Mouse (Mus musculus) hindbrain, embryonic 15.5 days (tissue): ENCODE data around the gene Ppil3. TPM values are rescaled to one million over a fixed set of nuclear protein-coding genes. Genes with fewer than 3 reads are reported as not detected.

Experiments used
- ATAC-seq: fragments of 200-750 bp; cut with Nextera tagmentation; 2 replicates; pipeline ENCODE4 v1.8.0; 2017; ENCODE audit warnings: low read depth, moderate number of reproducible peaks, moderate TSS enrichment; ENCODE audit not compliant: low FRiP score
- H3K27ac ChIP-seq: fragments of 300-500 bp; sonication (generic); replicated peaks from 2 replicates; pipeline ENCODE4 v1.5.1; 2015; ENCODE audit warnings: mild to moderate bottlenecking, inconsistent platforms
- H3K27me3 ChIP-seq: fragments of 300-500 bp; sonication (generic); 2 replicates; pipeline ENCODE4 v1.6.1; 2015; ENCODE audit warnings: control low read depth, inconsistent platforms
- H3K36me3 ChIP-seq: fragments of 300-500 bp; sonication (generic); 2 replicates; pipeline ENCODE4 v1.6.1; 2015; ENCODE audit warnings: control low read depth, inconsistent platforms
- H3K4me1 ChIP-seq: fragments of 300-500 bp; sonication (generic); replicated peaks from 2 replicates; pipeline ENCODE4 v1.6.1; 2015; ENCODE audit warnings: control low read depth, inconsistent platforms
- H3K4me2 ChIP-seq: fragments of 300-500 bp; sonication (generic); 2 replicates; pipeline ENCODE4 v1.6.1; 2015; ENCODE audit warnings: moderate library complexity, mild to moderate bottlenecking, inconsistent platforms
- H3K4me3 ChIP-seq: fragments of 300-500 bp; sonication (generic); 2 replicates; pipeline ENCODE4 v1.5.1; 2015; ENCODE audit warnings: mild to moderate bottlenecking, inconsistent platforms
- H3K9ac ChIP-seq: fragments of 300-500 bp; sonication (generic); 2 replicates; pipeline ENCODE4 v1.6.1; 2015; ENCODE audit warnings: inconsistent platforms
- H3K9me3 ChIP-seq: fragments of 300-500 bp; sonication (generic); 2 replicates; pipeline ENCODE4 v1.6.1; 2016; ENCODE audit warnings: control low read depth, inconsistent platforms
- WGBS: fragments of 180-500 bp; shearing (Covaris S2); methylation state at CpG from one replicate; pipeline ENCODE4 v1.1.7; 2015; 5-methylcytosine and 5-hydroxymethylcytosine counted together
- polyA plus RNA-seq: library from polyadenylated mRNA; unstranded; fragments of >200 nt; fragmentation: Nextera tagmentation; extraction: Ambion mirVana; gene quantifications from 2 replicates; pipeline ENCODE4 v1.2.1, GENCODE M21; 2015

Ppil3 gene
- polyA plus RNA-seq, 1 experiment from 2014 or later = 52.4 TPM

DNA sequence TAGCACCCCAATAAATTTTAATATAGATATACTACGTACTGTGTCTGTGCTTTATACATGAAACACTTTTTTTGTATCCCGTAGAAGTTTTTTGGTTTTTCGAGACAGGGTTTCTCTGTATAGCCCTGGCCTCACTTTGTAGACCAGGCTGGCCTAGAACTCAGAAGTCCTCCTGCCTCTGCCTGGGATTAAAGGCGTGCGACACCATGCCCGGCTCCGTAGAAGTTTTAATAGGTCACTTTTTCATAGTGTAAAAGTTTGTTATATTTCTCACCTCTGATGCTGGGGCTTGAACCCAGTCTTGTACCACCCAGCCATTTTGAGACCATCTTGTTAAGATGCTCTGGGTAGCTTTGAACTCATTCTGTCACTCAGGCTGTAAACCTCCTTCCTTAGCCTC, 38.0 kb downstream of the Ppil3 start:
- no peak for ATAC-seq
- no peak overlapping the region for H3K4me2 ChIP-seq
- no peaks in the 10 kb centered on the region for H3K27me3 ChIP-seq
- no peak overlapping the region for H3K9ac ChIP-seq
- no peaks in the 10 kb centered on the region for H3K4me1 ChIP-seq
- no peak overlapping the region for H3K4me3 ChIP-seq
- 95% methylated on average over 7 of the region's 7 CpGs for WGBS
- no peak overlapping the region for H3K27ac ChIP-seq
- H3K36me3 ChIP-seq = peaks cover 72% of the 10 kb centered on the region
- H3K9me3 ChIP-seq = no peaks in the 10 kb centered on the region

DNA sequence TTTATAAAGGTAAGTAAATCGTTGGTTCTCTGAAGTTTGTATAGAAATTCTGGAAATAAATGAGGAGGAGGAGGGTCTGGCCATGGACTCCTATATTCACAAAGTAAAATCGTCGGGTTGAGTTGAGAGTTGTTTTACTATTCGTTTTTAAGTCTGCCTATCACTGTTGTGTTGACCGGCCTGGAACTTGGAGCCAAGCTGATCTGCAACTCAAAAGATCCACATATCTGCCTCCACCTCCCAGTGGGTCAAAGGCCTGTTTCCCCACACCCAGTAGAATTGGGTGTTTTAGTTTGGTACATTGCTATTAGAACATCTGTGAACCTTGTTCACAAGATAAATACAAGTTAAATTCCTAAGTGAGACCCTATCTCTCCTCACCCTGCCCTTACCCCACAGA, 41.5 kb downstream of the Ppil3 start:
- Histone ChIP-seq H3K9ac (no peak overlapping the region), H3K4me2 (no peak overlapping the region), H3K27ac (no peak overlapping the region), H3K27me3 (no peaks in the 10 kb centered on the region), H3K4me3 (no peak overlapping the region), H3K4me1 (no peaks in the 10 kb centered on the region), H3K9me3 (no peaks in the 10 kb centered on the region), H3K36me3 (peaks cover 78% of the 10 kb centered on the region)
- no peak for ATAC-seq
- 94% methylated on average over 5 of the region's 5 CpGs for WGBS

DNA sequence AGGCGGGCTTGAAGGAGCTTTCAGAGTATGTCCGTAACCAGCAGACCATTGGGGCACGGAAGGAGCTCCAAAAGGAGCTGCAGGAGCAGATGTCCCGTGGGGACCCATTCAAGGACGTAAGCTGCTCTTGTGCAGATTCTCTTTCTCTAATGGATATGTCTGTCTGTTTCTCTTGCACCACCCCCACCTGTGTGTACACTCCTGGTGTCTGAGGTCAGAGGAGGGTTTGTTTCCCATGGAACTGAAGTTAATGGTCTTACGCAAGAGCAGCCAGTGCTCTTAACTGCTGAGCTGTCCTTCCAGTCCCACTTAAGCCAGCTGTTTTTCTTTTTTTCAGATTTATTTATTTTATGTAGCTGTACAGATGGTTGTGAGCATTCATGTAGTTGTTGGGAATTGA, 43.9 kb downstream of the Ppil3 start:
- no peak overlapping the region for H3K9ac ChIP-seq
- WGBS = 91% methylated on average over 6 of the region's 6 CpGs
- H3K27ac ChIP-seq = no peak overlapping the region
- no peaks in the 10 kb centered on the region for H3K4me1 ChIP-seq
- ATAC-seq = no peak
- H3K4me3 ChIP-seq = no peak overlapping the region
- peaks cover 85% of the 10 kb centered on the region for H3K36me3 ChIP-seq
- H3K4me2 ChIP-seq = no peak overlapping the region
- no peaks in the 10 kb centered on the region for H3K27me3 ChIP-seq
- no peaks in the 10 kb centered on the region for H3K9me3 ChIP-seq

DNA sequence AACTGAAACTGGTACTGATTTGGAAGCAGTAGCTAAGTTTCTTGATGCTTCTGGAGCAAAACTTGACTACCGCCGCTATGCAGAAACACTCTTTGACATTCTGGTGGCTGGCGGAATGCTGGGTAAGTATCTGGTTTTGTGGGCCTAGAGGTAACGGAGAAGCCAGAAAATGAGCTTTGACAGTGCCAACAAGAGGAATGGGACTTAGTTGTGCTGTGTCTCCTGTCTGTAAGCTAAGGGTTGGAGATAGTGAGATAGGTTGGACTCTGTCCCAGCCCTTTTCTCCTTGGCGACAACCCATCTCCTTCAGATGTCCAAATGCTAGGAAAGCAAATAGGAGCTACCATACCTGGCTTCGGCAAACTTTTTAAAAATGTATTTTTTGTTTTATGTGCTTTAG, 47.6 kb downstream of the Ppil3 start:
- H3K4me2 ChIP-seq = no peak overlapping the region
- ATAC-seq = no peak
- WGBS = 94% methylated on average over 6 of the region's 6 CpGs
- H3K9me3 ChIP-seq = no peaks in the 10 kb centered on the region
- no peak overlapping the region for H3K4me3 ChIP-seq
- H3K9ac ChIP-seq = no peak overlapping the region
- no peaks in the 10 kb centered on the region for H3K27me3 ChIP-seq
- no peak overlapping the region for H3K27ac ChIP-seq
- peaks cover 77% of the 10 kb centered on the region for H3K36me3 ChIP-seq
- peaks cover 18% of the 10 kb centered on the region for H3K4me1 ChIP-seq

DNA sequence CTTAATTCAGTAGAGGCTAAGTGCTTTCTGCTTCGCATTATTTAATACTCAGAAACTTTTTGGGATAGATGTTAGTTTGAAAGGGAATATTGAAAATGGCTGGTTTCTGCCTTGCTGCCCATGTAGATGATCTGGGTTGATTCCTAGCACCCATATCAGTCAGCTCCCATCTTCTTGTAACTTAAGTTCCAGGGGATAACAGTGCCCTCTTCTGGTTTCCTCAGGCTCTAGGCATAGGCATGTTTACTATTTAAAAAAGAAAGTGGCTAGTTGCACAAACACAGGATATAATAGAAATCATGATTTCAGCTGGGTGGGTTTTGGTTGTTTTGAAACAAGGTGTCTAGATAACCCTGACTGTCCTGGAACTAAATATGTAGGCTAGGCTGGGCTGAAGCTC, 49.1 kb downstream of the Ppil3 start:
- Histone ChIP-seq H3K36me3 (peaks cover 62% of the 10 kb centered on the region), H3K4me1 (peaks cover 26% of the 10 kb centered on the region), H3K27me3 (no peaks in the 10 kb centered on the region), H3K9me3 (no peaks in the 10 kb centered on the region), H3K4me2 (no peak overlapping the region), H3K27ac (no peak overlapping the region), H3K9ac (no peak overlapping the region), H3K4me3 (no peak overlapping the region)
- 92% methylated on average over 1 of the region's 1 CpGs for WGBS
- no peak for ATAC-seq

DNA sequence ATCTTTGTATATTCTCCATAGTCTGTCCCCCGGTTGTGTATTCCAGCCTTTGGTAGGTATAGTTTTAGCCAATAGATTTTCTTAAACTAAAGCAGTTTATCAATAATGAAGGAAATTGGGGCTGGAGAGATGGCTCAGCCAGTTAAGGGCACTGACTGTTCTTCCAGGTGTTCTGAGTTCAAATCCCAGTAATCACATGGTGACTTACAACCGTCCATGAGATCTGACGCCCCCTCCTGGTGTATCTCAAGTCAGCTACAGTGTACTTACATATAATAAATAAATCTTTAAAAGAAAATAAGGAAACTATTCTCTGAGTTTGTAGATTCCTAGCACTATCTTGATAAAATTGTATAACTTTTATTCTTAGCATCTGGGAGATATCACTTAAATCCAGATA, 49.9 kb downstream of the Ppil3 start:
- no peak overlapping the region for H3K4me2 ChIP-seq
- 91% methylated on average over 3 of the region's 3 CpGs for WGBS
- H3K4me1 ChIP-seq = peaks cover 29% of the 10 kb centered on the region
- H3K27me3 ChIP-seq = no peaks in the 10 kb centered on the region
- no peak for ATAC-seq
- peaks cover 54% of the 10 kb centered on the region for H3K36me3 ChIP-seq
- H3K9ac ChIP-seq = no peak overlapping the region
- H3K4me3 ChIP-seq = no peak overlapping the region
- no peak overlapping the region for H3K27ac ChIP-seq
- no peaks in the 10 kb centered on the region for H3K9me3 ChIP-seq

DNA sequence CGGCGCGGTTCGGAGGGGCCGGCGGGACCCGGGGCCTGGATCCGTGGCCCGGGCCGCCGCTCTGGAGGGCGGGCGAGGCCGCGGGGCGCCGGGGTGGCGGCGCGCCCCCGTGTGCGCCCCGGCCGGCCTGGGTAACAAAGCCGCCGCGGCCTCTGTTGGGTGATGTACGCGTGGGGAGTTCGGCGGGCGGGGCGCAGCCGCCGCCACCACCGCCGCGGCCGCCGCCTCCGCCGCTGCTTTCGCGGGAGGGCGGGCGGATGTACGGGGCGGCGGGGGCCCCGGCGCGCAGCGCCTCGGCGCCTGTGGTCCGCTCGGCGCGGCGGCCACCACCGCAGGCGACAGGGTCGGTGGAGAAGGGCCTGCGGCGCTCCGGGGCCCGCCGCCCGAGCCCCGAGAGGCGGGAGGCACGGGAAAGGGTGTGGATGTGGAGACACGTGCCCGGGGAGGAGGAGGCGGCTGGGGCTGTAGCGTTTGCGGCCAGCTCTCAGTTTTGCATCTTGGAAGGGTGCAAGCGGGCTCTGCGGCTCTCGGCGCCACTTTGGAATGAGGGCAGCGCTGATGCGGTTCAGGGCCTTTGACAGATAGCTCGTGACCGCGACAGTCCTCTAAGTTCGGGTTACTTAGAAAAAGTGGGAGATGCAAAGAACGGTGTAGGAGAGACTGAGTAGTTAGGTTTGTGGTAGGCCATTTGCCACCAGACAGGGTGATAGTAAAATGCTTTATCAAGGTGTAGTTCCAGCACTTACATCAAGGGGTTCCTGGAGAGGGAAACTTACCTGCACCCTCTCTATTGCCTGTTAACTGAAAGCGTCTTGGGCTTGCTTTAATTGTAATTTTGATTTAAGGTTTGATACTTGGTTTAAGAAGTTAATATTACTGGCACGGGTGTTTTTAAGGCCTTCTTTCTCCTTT, 51.7 kb downstream of the Ppil3 start:
- ATAC-seq = peak; percentile 63
- Histone ChIP-seq H3K4me3 (peak overlapping the region; percentile 88), H3K9me3 (no peaks in the 10 kb centered on the region)

DNA sequence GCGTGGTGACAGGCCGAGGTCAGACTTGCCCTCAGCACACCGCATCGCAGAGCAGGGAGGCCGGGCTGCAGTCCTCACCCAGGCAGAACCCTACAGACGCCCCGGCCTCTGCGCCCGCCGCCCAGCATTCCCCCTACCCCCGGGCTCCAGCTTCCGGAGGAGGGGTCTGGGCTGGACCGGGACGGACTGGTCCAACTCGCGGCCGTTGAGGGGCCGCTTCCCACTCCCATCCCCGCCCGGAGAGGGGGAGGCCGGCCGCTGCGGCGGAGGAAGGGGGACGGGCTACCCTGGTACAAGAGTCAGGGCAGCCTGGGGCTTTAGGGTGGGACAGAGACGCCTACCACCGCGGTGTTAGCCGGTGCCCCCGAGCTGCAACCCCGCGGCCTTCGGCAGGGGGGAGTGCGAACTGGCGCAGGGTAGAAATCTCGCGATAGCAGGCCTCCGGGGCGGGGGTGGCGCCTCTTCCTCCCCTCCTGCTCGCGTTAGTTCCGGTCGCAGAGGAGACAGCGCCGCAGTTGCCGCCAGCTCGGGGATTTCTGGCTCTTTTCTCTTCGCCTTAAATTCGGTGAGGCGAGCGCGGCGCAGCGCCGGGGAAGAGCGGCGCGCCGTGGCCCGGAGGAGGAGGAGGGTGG, 52.5 kb downstream of the Ppil3 start, which contains the start of gene Bzw1:
Bzw1 (plus strand) TSS at position 247 of the 632 bp plus-strand sequence.
- H3K4me2 ChIP-seq = peak within 1 kb of the TSS; percentile 77
- no peaks in the 10 kb centered on the region for H3K27me3 ChIP-seq
- peaks cover 29% of the 10 kb centered on the region for H3K4me1 ChIP-seq
- ATAC-seq = peak; percentile 98
- peak within 1 kb of the TSS; percentile 99 for H3K27ac ChIP-seq
- H3K36me3 ChIP-seq = peaks cover 30% of the 10 kb centered on the region
- H3K4me3 ChIP-seq = peak within 1 kb of the TSS; percentile 88
- H3K9ac ChIP-seq = peak within 1 kb of the TSS; percentile 93
- H3K9me3 ChIP-seq = no peaks in the 10 kb centered on the region
- under 1% methylated on average over 51 of the region's 61 CpGs for WGBS

More for the DNA sequence above, 51.7 kb downstream of the Ppil3 start:
- under 1% methylated on average over 76 of the region's 90 CpGs for WGBS
- Histone ChIP-seq H3K4me1 (peaks cover 29% of the 10 kb centered on the region), H3K27ac (peak overlapping the region; percentile 99), H3K27me3 (no peaks in the 10 kb centered on the region), H3K36me3 (peaks cover 37% of the 10 kb centered on the region), H3K4me2 (peak overlapping the region; percentile 77), H3K9ac (peak overlapping the region; percentile 93)

DNA sequence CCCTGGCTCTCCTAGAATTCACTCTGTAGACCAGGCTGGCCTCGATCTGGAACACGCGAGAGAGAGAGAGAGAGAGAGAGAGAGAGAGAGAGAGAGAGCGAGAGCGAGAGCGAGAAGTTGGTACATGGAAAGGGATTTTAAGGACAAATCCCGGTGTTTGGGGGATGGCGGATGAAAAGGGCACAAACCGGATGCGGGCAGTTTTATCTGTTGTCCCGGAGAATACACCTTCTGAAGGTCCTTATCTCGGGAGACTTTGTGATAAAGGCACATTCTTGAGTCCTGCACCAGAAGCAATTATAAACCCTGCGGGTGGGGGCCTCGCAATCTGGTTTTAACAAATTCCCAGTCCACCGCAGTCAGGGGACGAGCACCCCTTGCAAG, 53.0 kb downstream of the Ppil3 start:
- Histone ChIP-seq H3K4me1 (peaks cover 29% of the 10 kb centered on the region), H3K4me2 (peak overlapping the region; percentile 77), H3K27ac (peak overlapping the region; percentile 99), H3K36me3 (peaks cover 25% of the 10 kb centered on the region), H3K4me3 (peak overlapping the region; percentile 88), H3K9ac (peak overlapping the region; percentile 93), H3K27me3 (no peaks in the 10 kb centered on the region), H3K9me3 (no peaks in the 10 kb centered on the region)
- no peak for ATAC-seq
- WGBS = under 1% methylated on average over 16 of the region's 16 CpGs

DNA sequence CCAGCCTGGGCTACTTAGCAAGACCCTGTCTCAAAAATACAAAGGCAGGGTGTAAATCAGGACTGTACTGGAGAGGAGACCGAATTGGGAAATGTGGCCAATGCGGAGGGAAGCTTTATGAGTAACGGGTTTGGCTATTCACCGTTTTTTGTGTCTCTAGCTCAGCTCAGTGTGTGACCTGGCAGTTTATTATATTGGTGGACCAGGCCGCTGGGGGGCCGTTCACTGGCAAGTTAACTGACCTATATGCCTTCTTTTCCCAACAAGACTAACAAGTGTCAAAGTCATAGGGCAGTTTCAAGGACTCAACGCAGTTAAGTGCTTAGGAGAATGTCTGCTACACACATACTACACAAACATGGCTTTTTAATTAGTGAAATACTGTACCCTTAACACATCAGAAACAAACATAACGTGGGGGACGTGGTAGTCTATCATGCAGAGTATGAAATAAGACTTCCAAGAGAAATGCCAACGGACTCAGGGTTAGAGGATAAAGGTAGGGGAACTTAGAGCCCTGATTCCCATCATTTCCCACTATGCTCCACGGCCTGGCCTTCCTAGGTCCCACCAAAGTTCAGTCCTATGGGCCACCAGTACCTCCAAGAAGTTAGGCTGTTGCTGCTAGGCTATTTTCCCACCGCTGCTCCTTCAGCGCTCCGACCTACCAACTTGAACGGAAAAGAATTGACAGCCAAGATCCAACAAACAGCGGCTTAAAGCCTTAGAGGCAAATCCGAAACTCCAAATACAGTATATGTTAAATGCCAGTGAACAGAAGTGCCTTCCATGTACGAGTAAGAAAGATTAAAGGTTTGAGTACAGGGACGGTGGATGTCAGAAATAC, 53.6 kb downstream of the Ppil3 start:
- peak overlapping the region; percentile 99 for H3K27ac ChIP-seq
- H3K27me3 ChIP-seq = no peaks in the 10 kb centered on the region
- H3K4me3 ChIP-seq = peak overlapping the region; percentile 88
- peak overlapping the region; percentile 77 for H3K4me2 ChIP-seq
- no peak for ATAC-seq
- no peaks in the 10 kb centered on the region for H3K9me3 ChIP-seq
- peak overlapping the region; percentile 93 for H3K9ac ChIP-seq
- WGBS = 43% methylated on average over 19 of the region's 19 CpGs
- H3K4me1 ChIP-seq = peaks cover 29% of the 10 kb centered on the region
- peaks cover 20% of the 10 kb centered on the region for H3K36me3 ChIP-seq

DNA sequence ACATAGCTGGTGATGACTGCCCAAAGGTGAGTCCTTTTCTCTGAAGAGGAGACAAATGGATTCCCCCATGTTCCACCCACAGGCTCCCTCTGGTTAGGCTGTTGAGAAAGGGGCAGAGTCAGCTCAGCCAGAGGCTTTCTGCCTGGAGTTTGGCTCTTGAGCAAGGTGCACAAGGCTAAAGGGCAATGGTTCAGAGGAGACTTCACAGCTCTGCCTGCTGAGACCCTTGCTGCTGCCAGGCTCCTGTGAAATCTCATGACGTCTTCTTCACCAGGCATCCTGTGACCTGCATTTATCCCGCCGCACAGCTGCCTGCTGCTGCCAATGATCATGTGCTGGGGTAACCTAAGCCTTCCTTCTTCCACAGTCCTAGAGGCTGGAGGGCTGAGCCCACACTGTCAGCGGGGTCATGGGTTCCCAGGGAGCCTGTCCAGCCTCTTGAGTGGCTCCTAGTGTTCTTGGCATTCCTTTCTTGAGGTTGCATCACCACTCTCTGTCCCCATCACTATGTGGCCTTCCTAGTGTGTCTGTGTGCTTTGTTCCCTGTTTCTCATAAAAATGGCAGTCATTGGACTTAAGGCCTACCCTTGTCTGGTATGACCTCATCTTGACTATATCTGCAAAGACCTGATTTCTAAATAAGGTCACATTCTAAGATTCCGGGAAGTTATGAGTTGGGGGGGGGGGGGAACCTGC, 62.6 kb downstream of the Ppil3 start:
- no peaks in the 10 kb centered on the region for H3K36me3 ChIP-seq
- H3K4me2 ChIP-seq = no peak overlapping the region
- H3K9ac ChIP-seq = no peak overlapping the region
- H3K9me3 ChIP-seq = no peaks in the 10 kb centered on the region
- H3K27me3 ChIP-seq = no peaks in the 10 kb centered on the region
- 87% methylated on average over 5 of the region's 5 CpGs for WGBS
- no peak for ATAC-seq
- H3K4me3 ChIP-seq = no peak overlapping the region
- H3K27ac ChIP-seq = no peak overlapping the region
- H3K4me1 ChIP-seq = no peaks in the 10 kb centered on the region
